Mouse (Mus musculus) Muller cell, postnatal 12 days (primary cell): ENCODE results near the gene Gm49395.
A peak's percentile ranks its signal among the peaks of the same experiment; 100 is the strongest.

Experiments used
- DNase-seq: peaks from one replicate; pipeline ENCODE4 v3.0.0-alpha.2; 2015; ENCODE audit errors: inconsistent ontology term

Gm49395 gene

GRCm38 (mm10) chr13:114987668-114988067, 114.1 kb downstream of the Gm49395 start:
- no peak for DNase-seq

GRCm38 (mm10) chr13:114987161-114987560, 114.6 kb downstream of the Gm49395 start:
- DNase-seq: peak; percentile 54
